Mouse (Mus musculus) erythroblast, embryonic 14.5 days (primary cell): ENCODE data around the gene Zfp879.

Source experiments
- GATA1 ChIP-seq: IDR thresholded peaks from 2 replicates; pipeline ENCODE4 v1.6.1; 2012; ENCODE audit warnings: low read length, inconsistent platforms, mixed read lengths
- TAL1 ChIP-seq: IDR thresholded peaks from 3 replicates; pipeline ENCODE4 v1.6.1; 2012; ENCODE audit warnings: low read length, inconsistent platforms, mixed read lengths

GRCm38 (mm10) chr11:50826214-50826613, 15.1 kb downstream of the Zfp879 start:
- TF ChIP-seq TAL1 (no peak), GATA1 (no peak)
